Mouse (Mus musculus): ENCODE data around the gene Ttll6.

Gene Ttll6

DNA sequence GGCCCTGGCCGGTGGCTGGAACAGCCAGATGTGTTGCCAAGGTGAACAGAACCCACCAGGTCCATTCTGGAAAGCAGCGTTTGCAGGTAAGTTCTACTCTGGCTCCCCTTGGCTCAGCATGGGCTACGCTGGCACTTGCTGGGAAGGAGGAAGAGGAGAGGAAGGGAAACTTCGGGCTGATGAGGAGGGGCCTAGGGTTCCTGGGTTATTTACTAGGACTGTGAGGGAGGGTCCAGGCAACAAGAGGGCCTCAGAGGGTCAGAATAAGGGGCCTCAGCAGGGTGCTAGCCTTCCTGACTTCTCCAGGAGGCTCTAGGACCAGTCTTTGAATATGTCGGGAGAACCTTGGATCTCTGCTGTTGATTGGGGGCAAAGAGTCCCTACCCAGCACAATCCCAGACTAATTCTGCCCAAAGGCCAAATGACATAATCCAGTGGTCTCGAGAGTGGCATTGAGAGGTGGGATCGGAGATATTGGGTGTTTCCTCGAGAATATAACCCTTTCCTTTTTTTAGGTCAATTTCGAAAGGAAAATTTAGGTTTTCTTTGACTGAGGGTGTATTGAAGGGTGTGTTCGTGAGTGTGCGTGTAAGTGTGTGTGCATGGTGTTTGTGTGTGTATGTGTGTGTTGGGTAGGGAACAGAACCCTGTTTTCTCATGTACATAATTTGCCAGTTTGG is 61.5 kb downstream of the Ttll6 start:
- 10% methylated on average over 11 of the region's 11 CpGs for WGBS

DNA sequence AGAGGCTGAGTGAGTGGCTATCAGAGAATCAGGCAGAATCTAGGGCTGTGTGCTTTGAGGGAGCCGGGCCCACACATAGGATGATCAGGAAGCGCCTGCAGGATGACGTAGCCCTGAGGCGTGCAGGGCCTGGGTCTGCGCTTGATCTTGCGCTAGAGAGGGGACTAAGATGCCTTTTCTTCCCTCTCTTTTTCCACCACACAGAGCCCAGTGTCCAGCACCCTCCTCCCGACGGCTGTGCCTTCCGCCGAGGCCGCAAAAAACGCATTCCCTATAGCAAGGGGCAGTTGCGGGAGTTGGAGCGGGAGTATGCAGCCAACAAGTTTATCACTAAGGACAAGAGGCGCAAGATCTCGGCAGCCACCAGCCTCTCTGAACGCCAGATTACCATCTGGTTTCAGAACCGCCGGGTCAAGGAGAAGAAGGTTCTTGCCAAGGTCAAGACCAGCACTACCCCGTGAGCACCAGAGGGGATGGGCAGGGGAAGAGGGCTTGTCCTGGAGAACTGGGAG is 62.2 kb downstream of the Ttll6 start:
- 3% methylated on average over 20 of the region's 20 CpGs for WGBS

DNA sequence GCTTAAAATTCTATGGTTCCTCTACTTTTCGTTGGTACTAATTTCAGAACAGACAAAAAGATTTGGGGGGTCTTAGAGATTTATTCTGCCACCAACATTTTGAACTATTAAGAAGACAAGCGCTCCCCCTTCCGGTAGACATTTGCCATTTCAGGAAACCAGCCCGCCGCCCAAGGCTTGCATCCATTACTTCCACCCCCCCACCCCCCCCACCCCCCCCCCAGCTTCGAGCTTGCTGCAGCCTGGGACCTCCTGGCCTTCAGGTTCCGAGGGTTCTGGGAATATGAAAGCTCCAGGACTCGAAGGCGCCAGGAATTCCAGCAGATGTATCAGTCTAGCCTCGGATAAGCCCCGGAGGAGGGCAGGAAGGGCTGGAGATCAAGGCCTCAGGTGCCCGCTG is 65.1 kb downstream of the Ttll6 start:
- WGBS: 4% methylated on average over 12 of the region's 12 CpGs

DNA sequence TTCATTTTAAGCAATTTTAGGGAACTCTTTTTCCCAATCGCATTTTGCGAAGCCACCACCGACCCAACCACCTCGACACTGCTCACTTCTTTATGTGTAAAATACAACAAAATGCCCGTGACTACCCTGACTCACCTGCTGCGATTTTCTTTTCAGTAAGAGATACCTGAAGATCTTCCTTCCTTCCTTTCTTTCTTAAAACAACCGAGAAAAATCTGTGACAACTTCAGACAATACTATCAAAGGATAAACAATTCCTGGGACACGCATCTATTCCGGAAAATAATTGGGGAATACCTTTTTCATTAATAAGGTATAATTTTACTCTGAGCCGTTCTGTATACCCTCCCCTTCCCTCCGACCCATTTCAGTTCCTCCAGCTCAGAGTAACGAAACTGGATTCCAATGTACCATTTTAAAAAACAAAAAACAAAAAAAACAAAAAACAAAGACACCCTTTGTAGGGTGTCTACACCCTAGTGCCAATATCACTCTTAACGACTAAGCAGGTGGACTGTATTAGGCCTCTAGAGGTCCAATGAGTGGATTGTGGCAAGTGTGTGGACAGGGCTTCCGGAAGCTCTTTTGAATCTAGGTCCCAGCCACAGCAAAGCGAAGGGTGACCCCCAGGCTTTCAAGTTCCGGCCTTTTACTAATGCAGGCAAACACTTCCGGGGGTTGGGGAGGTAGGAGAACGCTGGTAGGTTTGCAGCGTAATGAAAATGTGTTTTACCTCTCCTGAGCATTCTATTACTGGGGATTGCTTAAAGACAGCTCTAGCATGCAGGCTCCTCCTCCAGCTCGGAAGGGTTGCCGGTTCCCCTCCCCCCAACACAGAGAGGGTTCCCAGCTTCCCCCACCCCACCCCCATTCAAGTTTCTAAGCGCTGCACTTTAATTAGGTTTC is 65.8 kb downstream of the Ttll6 start:
- 5% methylated on average over 22 of the region's 22 CpGs for WGBS

DNA sequence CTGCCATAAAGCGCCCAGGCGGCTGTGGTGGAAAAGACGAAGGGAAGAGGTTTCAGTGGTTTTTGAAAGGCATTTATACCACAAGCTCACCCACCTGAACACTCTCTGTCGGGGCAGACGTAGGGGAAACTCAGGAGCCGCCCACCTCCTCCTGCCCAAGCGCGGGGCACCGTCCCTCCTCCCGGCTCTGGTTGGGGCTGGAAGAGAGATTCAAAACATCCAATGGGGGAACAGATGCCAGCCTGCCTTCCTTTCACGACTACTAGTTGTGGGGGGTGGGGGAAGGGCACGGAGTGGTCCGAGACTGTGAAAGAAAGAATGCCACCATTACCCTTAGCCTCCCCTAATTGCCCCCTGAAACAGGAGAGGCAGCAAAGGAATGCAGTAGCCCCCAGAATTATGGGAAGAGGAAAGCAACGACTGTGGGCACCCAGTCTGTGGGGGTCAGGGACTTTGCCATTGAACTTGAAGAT is 66.6 kb downstream of the Ttll6 start:
- WGBS: 3% methylated on average over 14 of the region's 14 CpGs

DNA sequence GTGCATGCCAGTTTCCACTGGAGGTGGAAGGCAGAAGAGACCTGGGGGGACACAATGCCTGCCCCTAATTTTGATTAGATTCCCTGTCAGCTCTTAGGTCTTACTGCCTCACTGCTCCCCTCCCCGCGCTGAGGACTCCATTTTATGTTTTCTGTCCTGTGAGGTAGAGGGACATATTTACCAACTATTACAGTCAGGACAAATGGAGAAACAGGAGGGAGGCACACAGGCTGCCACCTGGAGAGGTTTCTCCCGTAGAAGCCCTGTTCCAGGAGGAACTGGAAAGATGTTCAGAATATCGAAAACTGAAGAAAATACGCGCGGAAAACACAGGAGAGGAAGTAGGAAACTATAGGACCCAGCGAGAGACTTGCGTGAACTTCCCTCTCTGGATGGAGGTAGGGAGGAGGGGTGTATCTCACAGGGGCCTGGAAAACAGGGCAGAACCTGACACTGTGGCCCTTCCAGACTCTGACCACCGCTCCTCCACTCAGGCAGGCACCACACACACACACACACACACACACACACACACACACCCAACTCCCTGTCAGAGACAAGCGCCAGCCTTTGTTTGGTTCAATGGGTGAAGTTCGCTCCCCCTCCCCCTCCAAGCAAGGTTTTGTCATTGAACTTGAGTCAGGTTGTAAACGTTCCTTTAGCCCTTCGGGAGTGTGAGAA is 69.0 kb downstream of the Ttll6 start:
- WGBS: 4% methylated on average over 14 of the region's 14 CpGs

DNA sequence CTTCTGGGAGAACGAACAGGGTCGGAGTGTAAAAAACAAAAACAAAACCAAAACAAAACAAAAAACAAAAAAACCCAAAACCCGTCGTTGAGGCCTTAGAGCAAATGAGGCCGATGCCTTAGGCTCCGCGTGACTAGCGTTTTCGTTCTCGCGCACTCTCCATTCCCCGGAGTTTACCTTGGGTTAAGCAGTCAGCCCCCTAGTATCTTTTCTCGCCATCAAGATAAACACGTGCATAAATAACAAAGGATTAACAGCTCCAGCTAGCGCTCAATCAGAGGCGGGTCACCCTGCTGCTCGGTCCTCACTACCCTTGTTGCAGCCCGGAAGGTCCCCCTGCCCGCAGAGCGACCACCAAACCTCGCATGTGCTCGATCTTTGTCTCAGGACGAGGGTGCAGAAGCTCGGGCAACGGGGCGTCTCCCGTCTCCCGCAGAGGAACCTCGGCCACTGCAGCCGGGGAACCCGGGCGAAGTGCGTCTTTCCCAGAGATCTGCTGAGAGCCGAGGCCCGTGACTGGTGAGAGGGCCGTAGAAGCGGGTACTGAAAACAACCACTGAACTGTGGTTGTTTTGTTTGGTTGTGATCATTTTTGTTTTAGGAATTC is 69.7 kb downstream of the Ttll6 start:
- 3% methylated on average over 37 of the region's 37 CpGs for WGBS

DNA sequence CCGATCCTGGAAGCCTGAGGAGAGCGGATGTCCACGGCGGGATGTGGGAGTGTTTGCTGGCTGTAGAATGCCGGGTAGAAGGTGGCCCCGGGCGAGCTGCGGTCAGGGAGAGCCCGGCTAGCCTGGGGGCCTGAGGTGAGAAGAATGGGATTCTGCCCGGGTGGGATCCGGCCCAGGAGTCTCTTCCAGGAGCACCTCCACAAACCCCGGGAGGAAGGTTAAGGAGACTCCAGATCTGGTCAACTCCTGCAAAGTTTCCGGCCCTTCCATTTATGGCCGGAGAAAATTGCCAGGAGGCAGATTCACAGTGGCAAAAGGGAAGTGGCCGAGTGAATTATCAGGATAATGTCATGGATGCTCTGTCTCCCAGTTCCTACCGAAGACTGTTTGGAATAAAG is 70.2 kb downstream of the Ttll6 start:
- 3% methylated on average over 16 of the region's 16 CpGs for WGBS

DNA sequence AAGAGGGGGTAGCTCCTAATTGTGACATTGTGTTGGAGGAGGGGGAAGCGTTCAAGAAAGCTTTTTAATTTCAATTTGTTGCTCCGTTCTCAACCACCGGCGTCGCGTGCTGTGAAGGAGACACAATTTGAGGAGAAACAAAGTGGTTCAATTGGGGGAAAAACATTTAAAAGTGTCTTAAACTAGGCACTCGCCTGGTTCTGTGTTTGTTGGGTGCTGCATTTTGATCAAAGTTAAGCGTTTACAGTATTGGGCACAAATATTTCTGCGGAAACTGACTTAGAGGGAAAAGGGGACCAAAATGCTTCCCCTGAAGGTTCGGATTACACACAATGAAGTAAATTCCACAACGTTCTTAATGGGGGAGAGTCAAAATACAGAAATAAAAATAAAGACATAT is 70.8 kb downstream of the Ttll6 start:
- 3% methylated on average over 11 of the region's 11 CpGs for WGBS

DNA sequence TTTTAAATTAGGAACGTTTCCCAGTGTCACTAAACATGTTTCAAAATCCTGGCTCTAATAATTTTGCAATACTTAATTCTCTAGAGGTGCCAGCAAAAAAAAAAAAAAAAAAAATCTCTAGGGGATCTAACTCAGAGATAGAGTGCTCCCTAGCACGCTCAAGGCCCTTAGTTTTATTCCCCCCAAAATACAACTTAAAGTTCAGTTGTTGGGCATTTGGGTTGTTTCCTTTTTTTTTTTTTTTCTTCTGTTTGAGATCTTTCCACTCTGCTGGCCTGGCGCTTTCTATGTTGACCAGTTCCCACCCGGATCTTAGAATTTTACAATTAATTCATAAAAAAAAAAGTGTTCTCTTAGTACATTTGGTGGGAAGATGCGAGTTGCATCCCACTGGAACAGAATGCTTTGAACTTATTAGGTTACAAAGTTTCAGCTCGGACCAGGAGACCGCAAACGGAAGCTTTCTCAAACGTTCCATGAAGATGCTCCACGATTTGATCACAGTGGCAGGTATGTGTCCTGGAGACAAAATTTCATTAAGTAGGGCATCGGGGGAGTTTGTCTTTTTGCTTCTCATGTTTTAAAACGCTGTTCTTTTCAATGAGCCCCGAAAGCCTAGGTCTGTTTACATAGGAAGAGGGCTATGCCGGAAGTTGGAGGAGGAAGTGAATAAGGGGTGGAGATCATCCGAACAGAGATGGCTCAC is 72.0 kb downstream of the Ttll6 start:
- WGBS: 8% methylated on average over 15 of the region's 15 CpGs
